Mouse (Mus musculus): Measurements from ENCODE around the gene Rapgef4. TPM values are rescaled to one million over a fixed set of nuclear protein-coding genes. Genes with fewer than 3 reads are reported as not detected.

Rapgef4 gene
- polyA plus RNA-seq, 1 experiment from 2014 or later: 28.4 TPM

DNA sequence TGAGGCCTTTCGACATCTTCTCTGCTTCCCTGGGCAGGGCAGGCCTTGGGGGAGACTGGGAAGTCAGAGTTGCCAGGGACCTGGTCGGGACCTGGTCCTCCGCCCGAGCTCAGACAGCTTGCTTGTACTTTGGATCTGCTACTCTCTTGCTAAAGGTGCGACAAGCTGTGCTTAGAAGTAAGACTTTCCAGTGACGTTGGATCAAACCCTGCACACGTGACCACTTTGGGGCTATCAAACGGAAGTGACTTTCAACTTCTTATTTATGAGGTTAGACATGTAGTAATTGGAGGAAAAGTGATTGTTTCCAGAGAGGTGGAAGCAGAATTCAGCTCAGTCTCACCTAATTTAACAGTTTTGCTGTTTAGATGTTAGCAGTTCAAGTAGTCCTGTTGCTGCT, 311.5 kb downstream of the Rapgef4 start:
- H3K27ac ChIP-seq: no peak overlapping the region
- no peaks in the 10 kb centered on the region for H3K9me3 ChIP-seq (ENCODE audit: control insufficient read depth, low read length)
- H3K4me1 ChIP-seq (replicated peaks; ENCODE audit: control insufficient read depth, insufficient read depth, low read length): no peaks in the 10 kb centered on the region
- H3K9ac ChIP-seq: no peak overlapping the region
- H3K4me2 ChIP-seq (replicated peaks): no peak overlapping the region
- H3K27me3 ChIP-seq (ENCODE audit: control insufficient read depth, insufficient read depth, low read length): no peaks in the 10 kb centered on the region
- 93% methylated on average over 8 of the region's 8 CpGs for WGBS
- no peaks in the 10 kb centered on the region for H3K36me3 ChIP-seq (replicated peaks; ENCODE audit: control insufficient read depth, insufficient read depth)
- no peak for ATAC-seq (ENCODE audit: low FRiP score)
- no peak for DNase-seq (ENCODE audit: low spot score)
- H3K4me3 ChIP-seq (replicated peaks; ENCODE audit: low read length): no peak overlapping the region

GRCm38 (mm10) chr2:72294994-72295393, 314.0 kb downstream of the Rapgef4 start:
- Histone ChIP-seq H3K4me3 (replicated peaks; ENCODE audit: low read length) (no peak overlapping the region), H3K9me3 (ENCODE audit: control insufficient read depth, low read length) (no peaks in the 10 kb centered on the region), H3K9ac (no peak overlapping the region), H3K4me1 (replicated peaks; ENCODE audit: control insufficient read depth, insufficient read depth, low read length) (no peaks in the 10 kb centered on the region), H3K4me2 (replicated peaks) (no peak overlapping the region), H3K27ac (no peak overlapping the region), H3K27me3 (ENCODE audit: control insufficient read depth, insufficient read depth, low read length) (no peaks in the 10 kb centered on the region), H3K36me3 (replicated peaks; ENCODE audit: control insufficient read depth, insufficient read depth) (no peaks in the 10 kb centered on the region)
- no peak for ATAC-seq (ENCODE audit: low FRiP score)
- no peak for DNase-seq (ENCODE audit: low spot score)
- WGBS: 85% methylated on average over 6 of the region's 6 CpGs

DNA sequence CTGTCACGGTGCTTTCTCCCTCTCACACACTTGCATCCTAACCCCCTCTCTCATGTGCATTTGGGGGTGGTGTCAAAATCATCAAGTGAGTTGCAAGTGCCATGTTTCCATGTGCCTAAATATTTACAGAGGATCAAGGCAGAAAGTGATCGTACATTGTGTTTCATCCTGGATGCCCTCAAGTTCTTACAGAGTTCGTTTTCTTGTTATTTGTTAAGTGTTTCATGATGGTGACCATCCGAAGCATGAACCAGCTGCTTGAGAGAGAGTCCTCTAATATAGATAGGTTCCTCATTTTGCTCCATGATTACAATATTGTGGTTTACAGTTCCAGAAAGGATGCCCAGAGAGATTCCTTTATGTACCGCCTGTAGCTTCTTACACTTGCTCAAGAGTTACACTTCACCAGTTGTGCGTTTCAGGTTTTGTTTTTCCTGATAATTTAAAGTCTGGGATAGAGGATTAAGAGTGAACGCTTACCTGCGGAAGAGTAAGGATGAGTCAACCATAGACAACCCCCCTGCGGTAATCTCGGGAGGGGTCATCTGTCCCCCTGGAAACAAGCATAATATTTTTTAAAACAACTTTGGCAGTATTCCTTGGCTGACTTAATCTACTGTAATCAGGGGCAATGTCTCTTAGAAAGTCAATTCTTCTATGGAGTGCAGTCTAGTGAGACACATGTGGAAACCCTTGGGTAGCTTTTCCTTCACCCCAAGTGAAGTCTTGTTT, 316.1 kb downstream of the Rapgef4 start:
- no peaks in the 10 kb centered on the region for H3K27me3 ChIP-seq (ENCODE audit: control insufficient read depth, insufficient read depth, low read length)
- DNase-seq (ENCODE audit: low spot score) (no peak), ATAC-seq (ENCODE audit: low FRiP score) (no peak)
- no peak overlapping the region for H3K9ac ChIP-seq
- no peak overlapping the region for H3K4me3 ChIP-seq (replicated peaks; ENCODE audit: low read length)
- no peaks in the 10 kb centered on the region for H3K4me1 ChIP-seq (replicated peaks; ENCODE audit: control insufficient read depth, insufficient read depth, low read length)
- H3K27ac ChIP-seq: no peak overlapping the region
- 89% methylated on average over 10 of the region's 10 CpGs for whole genome bisulfite sequencing
- H3K36me3 ChIP-seq (replicated peaks; ENCODE audit: control insufficient read depth, insufficient read depth): no peaks in the 10 kb centered on the region
- no peak overlapping the region for H3K4me2 ChIP-seq (replicated peaks)
- H3K9me3 ChIP-seq (ENCODE audit: control insufficient read depth, low read length): no peaks in the 10 kb centered on the region

- H3K4me3 ChIP-seq (replicated peaks; ENCODE audit: low read length): no peak overlapping the region
- H3K9ac ChIP-seq: no peak overlapping the region
- no peaks in the 10 kb centered on the region for H3K36me3 ChIP-seq (replicated peaks; ENCODE audit: control insufficient read depth, insufficient read depth)
- no peak for DNase-seq (ENCODE audit: low spot score)
- H3K4me1 ChIP-seq (replicated peaks; ENCODE audit: control insufficient read depth, insufficient read depth, low read length): no peaks in the 10 kb centered on the region
- H3K9me3 ChIP-seq (ENCODE audit: control insufficient read depth, low read length): no peaks in the 10 kb centered on the region
- no peak overlapping the region for H3K4me2 ChIP-seq (replicated peaks)
- WGBS: 77% methylated on average over 10 of the region's 10 CpGs
- H3K27me3 ChIP-seq (ENCODE audit: control insufficient read depth, insufficient read depth, low read length): no peaks in the 10 kb centered on the region
- ATAC-seq (ENCODE audit: low FRiP score): no peak
- no peak overlapping the region for H3K27ac ChIP-seq
Measured at GRCm38 (mm10) chr2:72297716-72298082, 316.7 kb downstream of the Rapgef4 start.

DNA sequence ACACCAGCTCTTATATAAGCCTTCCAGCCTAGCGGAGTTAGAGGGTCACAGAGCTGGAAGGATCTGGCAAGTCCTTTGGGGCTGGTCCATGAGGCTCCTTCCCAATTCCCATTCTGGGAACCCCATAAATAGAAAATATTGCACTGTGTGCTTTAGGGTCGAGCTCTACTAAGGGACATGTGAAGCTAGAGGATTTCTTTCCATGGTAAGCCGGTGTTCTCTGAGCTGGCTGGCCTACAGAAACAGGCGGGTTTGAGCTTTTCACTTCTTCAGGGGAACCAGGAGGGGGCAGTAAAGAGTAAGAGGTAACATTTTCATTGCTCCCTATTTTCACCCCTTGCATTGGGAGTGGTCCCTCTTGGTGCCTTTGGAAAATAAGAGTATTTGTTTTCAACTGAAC, 317.4 kb downstream of the Rapgef4 start:
- no peak overlapping the region for H3K27ac ChIP-seq
- H3K9me3 ChIP-seq (ENCODE audit: control insufficient read depth, low read length): no peaks in the 10 kb centered on the region
- H3K9ac ChIP-seq: no peak overlapping the region
- no peaks in the 10 kb centered on the region for H3K27me3 ChIP-seq (ENCODE audit: control insufficient read depth, insufficient read depth, low read length)
- no peak overlapping the region for H3K4me3 ChIP-seq (replicated peaks; ENCODE audit: low read length)
- H3K4me1 ChIP-seq (replicated peaks; ENCODE audit: control insufficient read depth, insufficient read depth, low read length): no peaks in the 10 kb centered on the region
- ATAC-seq (ENCODE audit: low FRiP score) (no peak), DNase-seq (ENCODE audit: low spot score) (no peak)
- H3K36me3 ChIP-seq (replicated peaks; ENCODE audit: control insufficient read depth, insufficient read depth): no peaks in the 10 kb centered on the region
- no peak overlapping the region for H3K4me2 ChIP-seq (replicated peaks)
- 73% methylated on average over 4 of the region's 4 CpGs for WGBS

DNA sequence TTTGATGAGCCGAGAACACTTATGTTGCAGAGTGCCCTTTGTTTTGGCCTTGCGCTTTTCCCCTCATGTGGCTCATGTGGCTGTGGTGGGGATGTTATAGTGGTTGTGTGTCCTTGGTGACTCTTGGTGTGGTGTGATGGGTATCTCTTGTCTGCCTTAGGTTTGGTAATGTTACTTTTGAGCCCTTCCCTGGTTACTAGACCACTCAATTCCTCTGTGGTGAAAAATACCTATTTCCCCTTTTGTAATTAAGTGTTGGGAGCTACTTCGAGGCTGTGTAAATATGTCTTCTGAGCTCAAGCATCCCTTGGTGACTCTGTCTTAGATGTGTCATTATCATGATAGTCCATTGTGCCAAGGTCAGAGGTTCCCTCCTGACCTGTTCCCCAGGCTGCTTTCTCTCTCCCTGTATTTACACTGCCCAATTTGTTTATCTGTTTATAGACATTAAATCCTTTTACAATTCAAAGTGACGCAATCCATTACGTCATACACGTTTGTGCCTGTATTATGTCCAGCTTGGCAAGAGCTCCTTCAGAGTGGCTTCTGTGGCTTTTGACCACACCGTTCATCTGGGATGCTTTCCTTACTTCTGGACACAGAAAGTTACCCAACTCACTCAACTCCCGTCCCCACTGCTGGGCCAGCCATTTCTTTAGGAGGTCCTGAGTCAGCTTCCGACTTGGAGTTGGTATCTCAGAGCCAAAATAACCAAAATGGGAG, 320.3 kb downstream of the Rapgef4 start:
- Histone ChIP-seq H3K4me2 (replicated peaks) (no peak overlapping the region), H3K4me3 (replicated peaks; ENCODE audit: low read length) (no peak overlapping the region), H3K4me1 (replicated peaks; ENCODE audit: control insufficient read depth, insufficient read depth, low read length) (no peaks in the 10 kb centered on the region), H3K9ac (no peak overlapping the region), H3K27ac (no peak overlapping the region), H3K27me3 (ENCODE audit: control insufficient read depth, insufficient read depth, low read length) (no peaks in the 10 kb centered on the region), H3K36me3 (replicated peaks; ENCODE audit: control insufficient read depth, insufficient read depth) (no peaks in the 10 kb centered on the region), H3K9me3 (ENCODE audit: control insufficient read depth, low read length) (no peaks in the 10 kb centered on the region)
- DNase-seq (ENCODE audit: low spot score): no peak
- 89% methylated on average over 9 of the region's 9 CpGs for WGBS
- no peak for ATAC-seq (ENCODE audit: low FRiP score)

DNA sequence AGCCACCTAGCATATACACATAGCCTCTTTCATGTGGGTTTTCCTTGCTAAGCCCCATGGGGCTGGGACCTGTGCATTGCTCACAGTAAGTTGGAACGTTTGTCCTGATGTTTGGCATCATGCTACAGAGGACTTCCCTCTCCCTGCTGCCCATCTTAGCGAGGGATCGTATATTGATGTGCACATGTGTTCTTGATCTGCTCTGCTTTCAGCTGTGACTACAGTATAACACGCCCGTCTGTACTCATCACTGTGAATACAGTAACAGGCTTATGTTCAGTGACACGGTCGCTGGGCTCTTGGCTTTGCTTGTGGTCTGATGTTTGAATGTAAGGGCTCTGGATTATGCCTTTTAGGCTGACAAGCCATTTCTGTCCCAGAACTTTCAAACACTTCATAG, 324.7 kb downstream of the Rapgef4 start:
- no peak overlapping the region for H3K27ac ChIP-seq
- no peaks in the 10 kb centered on the region for H3K36me3 ChIP-seq (replicated peaks; ENCODE audit: control insufficient read depth, insufficient read depth)
- no peak overlapping the region for H3K4me3 ChIP-seq (replicated peaks; ENCODE audit: low read length)
- DNase-seq (ENCODE audit: low spot score): no peak
- H3K27me3 ChIP-seq (ENCODE audit: control insufficient read depth, insufficient read depth, low read length): no peaks in the 10 kb centered on the region
- H3K9me3 ChIP-seq (ENCODE audit: control insufficient read depth, low read length): no peaks in the 10 kb centered on the region
- no peak overlapping the region for H3K9ac ChIP-seq
- no peaks in the 10 kb centered on the region for H3K4me1 ChIP-seq (replicated peaks; ENCODE audit: control insufficient read depth, insufficient read depth, low read length)
- no peak overlapping the region for H3K4me2 ChIP-seq (replicated peaks)
- WGBS: 97% methylated on average over 7 of the region's 7 CpGs
- no peak for ATAC-seq (ENCODE audit: low FRiP score)

Other genes starting within 250 kb of the Rapgef4 start
- 34.7 and 35.9 TPM in 2 replicates for gene Itga6, start 235.6 kb upstream of the Rapgef4 start, polyA plus RNA-seq (2014; fragmentation: Nextera tagmentation; extraction: Ambion mirVana)
- 22.9 and 25.3 TPM in 2 replicates for gene Pdk1, start 108.0 kb upstream of the Rapgef4 start, polyA plus RNA-seq (2014; fragmentation: Nextera tagmentation; extraction: Ambion mirVana)

Measured in hindbrain, embryonic 14.5 days (tissue).